Mouse (Mus musculus) adrenal gland, postnatal 36 days (tissue): ENCODE data around the gene Asxl1. TPM values are rescaled to one million over a fixed set of nuclear protein-coding genes. Genes with fewer than 3 reads are reported as not detected.

ENCODE experiments used
- DNase-seq, 2 experiments: peaks; one replicate each; pipeline ENCODE4 v3.0.0; 2021; ENCODE audit warnings: mixed read lengths in 1 of 2
- total RNA-seq, 2 experiments: library from RNA; stranded (reverse); gene quantifications; 2 replicates each; pipeline ENCODE4 v1.2.3; 2021

Asxl1 gene
- total RNA-seq, 2 experiments from 2014 or later: 22.7 to 31.8 TPM

GRCm38 (mm10) chr2:153443434-153444240, 98.0 kb downstream of the Asxl1 start:
- DNase-seq: peak; percentile 53 to 66

- peak; percentile 86 to 92 for DNase-seq
Observed at GRCm38 (mm10) chr2:153444254-153445136, 98.9 kb downstream of the Asxl1 start.

GRCm38 (mm10) chr2:153445137-153446016, 99.7 kb downstream of the Asxl1 start:
- peak in 1 of 2 experiments; percentile 53 for DNase-seq

GRCm38 (mm10) chr2:153446017-153446408, 100.4 kb downstream of the Asxl1 start:
- peak in 1 of 2 experiments; percentile 53 for DNase-seq

GRCm38 (mm10) chr2:153446476-153446875, 100.8 kb downstream of the Asxl1 start:
- no peak for DNase-seq

- DNase-seq: peak; percentile 72 to 75
Observed at GRCm38 (mm10) chr2:153447719-153448118, 102.1 kb downstream of the Asxl1 start.

- no peak for DNase-seq
Observed at GRCm38 (mm10) chr2:153448519-153448918, 102.9 kb downstream of the Asxl1 start.

Other genes with a start within 250 kb of the Asxl1 start
- 1 to 10 TPM; 2.7 to 2.9 TPM for gene Hck, start 237.4 kb upstream of the Asxl1 start, total RNA-seq
- 100 to 1,000 TPM; 103 to 118 TPM for gene Tm9sf4, start 184.5 kb upstream of the Asxl1 start, total RNA-seq
- 1 to 10 TPM; 2.6 to 2.8 TPM for gene Tspyl3, start 120.4 kb upstream of the Asxl1 start, total RNA-seq
- 10 to 100 TPM in 1 of 2 experiments, 1 to 10 TPM in 1; 9.5 to 10.4 TPM for gene Plagl2, start 104.4 kb upstream of the Asxl1 start, total RNA-seq
- gene Pofut1, start 104.3 kb upstream of the Asxl1 start, total RNA-seq: 10 to 100 TPM; 45.8 to 59.7 TPM
- gene Kif3b, start 54.4 kb upstream of the Asxl1 start, total RNA-seq: 10 to 100 TPM; 27.7 to 31.1 TPM
- not detected for gene 4930404H24Rik, start 147.0 kb downstream of the Asxl1 start, total RNA-seq
- 10 to 100 TPM; 12.8 to 13.3 TPM for gene Nol4l, start 184.1 kb downstream of the Asxl1 start, total RNA-seq